Mouse (Mus musculus): ENCODE results near the gene Rasa2. TPM values are rescaled to one million over a fixed set of nuclear protein-coding genes. Genes with fewer than 3 reads are reported as not detected.
"Not testable (repeated sequence)": the region's sequence is repeated elsewhere in the genome, so short reads cannot be mapped to it uniquely, and the experiment has no call there.

Rasa2 gene
- polyA plus RNA-seq, 1 experiment from 2014 or later: 2.6 TPM

- H3K27ac ChIP-seq (ENCODE audit: low read length): no peak overlapping the region
- WGBS (ENCODE audit: insufficient replicate concordance): 75% methylated on average over 4 of the region's 4 CpGs
- ATAC-seq (ENCODE audit: low read depth): no peak
- H3K4me2 ChIP-seq (ENCODE audit: low read depth, low read length): no peak overlapping the region
- H3K27me3 ChIP-seq (ENCODE audit: control insufficient read depth, insufficient read depth, low read depth, low read length): no peaks in the 10 kb centered on the region
- H3K9ac ChIP-seq (ENCODE audit: low read depth, low read length): no peak overlapping the region
- no peaks in the 10 kb centered on the region for H3K36me3 ChIP-seq (ENCODE audit: control insufficient read depth, insufficient read depth)
- no peaks in the 10 kb centered on the region for H3K9me3 ChIP-seq (replicated peaks; ENCODE audit: control insufficient read depth, low read length)
- H3K4me1 ChIP-seq (ENCODE audit: control insufficient read depth, low read depth, low read length): no peaks in the 10 kb centered on the region
- no peak overlapping the region for H3K4me3 ChIP-seq (ENCODE audit: low read depth, low read length)
These were observed 17.9 kb upstream of the Rasa2 start for GRCm38 (mm10) chr9:96649362-96649761.

GRCm38 (mm10) chr9:96646668-96647295 is 15.4 kb upstream of the Rasa2 start:
- Histone ChIP-seq H3K4me3 (ENCODE audit: low read depth, low read length) (no peak overlapping the region), H3K4me2 (ENCODE audit: low read depth, low read length) (no peak overlapping the region), H3K9ac (ENCODE audit: low read depth, low read length) (no peak overlapping the region), H3K9me3 (replicated peaks; ENCODE audit: control insufficient read depth, low read length) (no peaks in the 10 kb centered on the region), H3K4me1 (ENCODE audit: control insufficient read depth, low read depth, low read length) (no peaks in the 10 kb centered on the region), H3K27ac (ENCODE audit: low read length) (no peak overlapping the region), H3K27me3 (ENCODE audit: control insufficient read depth, insufficient read depth, low read depth, low read length) (no peaks in the 10 kb centered on the region), H3K36me3 (ENCODE audit: control insufficient read depth, insufficient read depth) (no peaks in the 10 kb centered on the region)
- WGBS (ENCODE audit: insufficient replicate concordance): 34% methylated on average over 2 of the region's 2 CpGs
- no peak for ATAC-seq (ENCODE audit: low read depth)

DNA sequence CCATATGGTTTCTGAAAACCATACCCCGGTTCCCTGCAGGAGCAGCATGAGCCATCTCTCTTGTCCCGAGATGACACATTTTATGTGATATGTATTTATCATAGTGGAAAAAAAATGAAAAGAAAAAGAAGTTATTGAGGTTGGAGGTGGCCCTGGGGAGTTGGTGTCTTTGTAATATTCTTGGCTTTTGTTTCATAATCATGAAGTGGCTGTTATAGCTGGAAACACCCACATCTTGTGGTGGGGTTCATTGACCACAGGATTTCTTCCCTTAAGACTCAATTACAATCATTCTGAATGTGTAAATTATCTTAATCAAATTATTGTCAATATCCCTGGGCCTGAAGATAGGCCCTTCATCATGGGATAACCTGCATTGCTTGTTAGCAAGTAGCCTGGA is 13.4 kb upstream of the Rasa2 start:
- no peak for ATAC-seq (ENCODE audit: low read depth)

GRCm38 (mm10) chr9:96644002-96644401 is 12.6 kb upstream of the Rasa2 start:
- not testable (repeated sequence) for H3K4me3 ChIP-seq (ENCODE audit: low read depth, low read length); H3K4me2 ChIP-seq (ENCODE audit: low read depth, low read length); H3K9ac ChIP-seq (ENCODE audit: low read depth, low read length); H3K9me3 ChIP-seq (replicated peaks; ENCODE audit: control insufficient read depth, low read length); H3K4me1 ChIP-seq (ENCODE audit: control insufficient read depth, low read depth, low read length); ATAC-seq (ENCODE audit: low read depth); H3K36me3 ChIP-seq (ENCODE audit: control insufficient read depth, insufficient read depth); H3K27me3 ChIP-seq (ENCODE audit: control insufficient read depth, insufficient read depth, low read depth, low read length); H3K27ac ChIP-seq (ENCODE audit: low read length)
- WGBS (ENCODE audit: insufficient replicate concordance): 55% methylated on average over 3 of the region's 3 CpGs

More for the DNA sequence above, 13.4 kb upstream of the Rasa2 start:
- no peak overlapping the region for H3K9ac ChIP-seq (ENCODE audit: low read depth, low read length)
- 60% methylated on average over 2 of the region's 2 CpGs for WGBS (ENCODE audit: insufficient replicate concordance)
- no peaks in the 10 kb centered on the region for H3K27me3 ChIP-seq (ENCODE audit: control insufficient read depth, insufficient read depth, low read depth, low read length)
- no peak overlapping the region for H3K4me2 ChIP-seq (ENCODE audit: low read depth, low read length)
- H3K4me3 ChIP-seq (ENCODE audit: low read depth, low read length): no peak overlapping the region
- no peaks in the 10 kb centered on the region for H3K36me3 ChIP-seq (ENCODE audit: control insufficient read depth, insufficient read depth)
- no peaks in the 10 kb centered on the region for H3K4me1 ChIP-seq (ENCODE audit: control insufficient read depth, low read depth, low read length)
- no peak overlapping the region for H3K27ac ChIP-seq (ENCODE audit: low read length)
- H3K9me3 ChIP-seq (replicated peaks; ENCODE audit: control insufficient read depth, low read length): no peaks in the 10 kb centered on the region

DNA sequence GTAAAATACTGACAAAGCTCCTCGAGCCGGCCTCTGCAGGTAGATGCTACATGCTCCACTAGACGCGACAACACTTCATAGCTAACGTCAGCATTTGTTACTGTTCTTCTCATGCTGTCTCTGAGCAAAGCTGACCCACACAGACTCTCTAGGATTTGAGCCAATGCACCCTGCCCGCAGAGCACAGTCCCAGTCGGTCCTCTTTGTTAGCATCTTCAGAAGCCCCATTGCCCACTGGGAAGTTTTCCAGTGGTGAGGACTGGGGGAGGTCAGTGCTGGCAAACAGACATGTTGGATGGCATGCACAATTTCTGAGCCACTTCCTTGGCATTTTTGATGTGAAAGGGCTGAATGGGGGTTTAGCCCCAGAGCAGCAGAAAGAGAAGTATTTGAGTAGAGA is 8.0 kb upstream of the Rasa2 start:
- Histone ChIP-seq H3K9ac (ENCODE audit: low read depth, low read length) (no peak overlapping the region), H3K36me3 (ENCODE audit: control insufficient read depth, insufficient read depth) (no peaks in the 10 kb centered on the region), H3K9me3 (replicated peaks; ENCODE audit: control insufficient read depth, low read length) (no peaks in the 10 kb centered on the region), H3K4me3 (ENCODE audit: low read depth, low read length) (no peak overlapping the region), H3K4me2 (ENCODE audit: low read depth, low read length) (no peak overlapping the region), H3K27ac (ENCODE audit: low read length) (no peak overlapping the region), H3K4me1 (ENCODE audit: control insufficient read depth, low read depth, low read length) (no peaks in the 10 kb centered on the region), H3K27me3 (ENCODE audit: control insufficient read depth, insufficient read depth, low read depth, low read length) (peaks cover 3% of the 10 kb centered on the region; the same call in 1 of the 2 replicates)
- ATAC-seq (ENCODE audit: low read depth): no peak
- WGBS (ENCODE audit: insufficient replicate concordance): 78% methylated on average over 7 of the region's 7 CpGs

GRCm38 (mm10) chr9:96638508-96638907 is 7.1 kb upstream of the Rasa2 start:
- Histone ChIP-seq H3K9ac (ENCODE audit: low read depth, low read length) (no peak overlapping the region), H3K36me3 (ENCODE audit: control insufficient read depth, insufficient read depth) (no peaks in the 10 kb centered on the region), H3K27me3 (ENCODE audit: control insufficient read depth, insufficient read depth, low read depth, low read length) (peaks cover 3% of the 10 kb centered on the region; the same call in 1 of the 2 replicates), H3K4me1 (ENCODE audit: control insufficient read depth, low read depth, low read length) (no peaks in the 10 kb centered on the region), H3K4me2 (ENCODE audit: low read depth, low read length) (no peak overlapping the region), H3K27ac (ENCODE audit: low read length) (no peak overlapping the region), H3K9me3 (replicated peaks; ENCODE audit: control insufficient read depth, low read length) (no peaks in the 10 kb centered on the region), H3K4me3 (ENCODE audit: low read depth, low read length) (no peak overlapping the region)
- no peak for ATAC-seq (ENCODE audit: low read depth)
- WGBS (ENCODE audit: insufficient replicate concordance): 35% methylated on average over 7 of the region's 7 CpGs

- Histone ChIP-seq H3K9me3 (replicated peaks; ENCODE audit: control insufficient read depth, low read length) (no peaks in the 10 kb centered on the region), H3K4me2 (ENCODE audit: low read depth, low read length) (no peak overlapping the region), H3K4me3 (ENCODE audit: low read depth, low read length) (no peak overlapping the region), H3K9ac (ENCODE audit: low read depth, low read length) (no peak overlapping the region), H3K27me3 (ENCODE audit: control insufficient read depth, insufficient read depth, low read depth, low read length) (peaks cover 7% of the 10 kb centered on the region), H3K27ac (ENCODE audit: low read length) (no peak overlapping the region), H3K36me3 (ENCODE audit: control insufficient read depth, insufficient read depth) (no peaks in the 10 kb centered on the region), H3K4me1 (ENCODE audit: control insufficient read depth, low read depth, low read length) (peaks cover 3% of the 10 kb centered on the region)
- 26% methylated on average over 7 of the region's 7 CpGs for WGBS (ENCODE audit: insufficient replicate concordance)
- no peak for ATAC-seq (ENCODE audit: low read depth)
These were observed 5.7 kb upstream of the Rasa2 start for GRCm38 (mm10) chr9:96637157-96637548.

- H3K9ac ChIP-seq (ENCODE audit: low read depth, low read length): no peak overlapping the region
- H3K9me3 ChIP-seq (replicated peaks; ENCODE audit: control insufficient read depth, low read length): no peaks in the 10 kb centered on the region
- H3K4me3 ChIP-seq (ENCODE audit: low read depth, low read length): no peak overlapping the region
- peak overlapping the region; percentile 31; the same call in 1 of the 2 replicates for H3K4me2 ChIP-seq (ENCODE audit: low read depth, low read length)
- H3K36me3 ChIP-seq (ENCODE audit: control insufficient read depth, insufficient read depth): no peaks in the 10 kb centered on the region
- no peak for ATAC-seq (ENCODE audit: low read depth)
- H3K27ac ChIP-seq (ENCODE audit: low read length): no peak overlapping the region
- H3K27me3 ChIP-seq (ENCODE audit: control insufficient read depth, insufficient read depth, low read depth, low read length): peaks cover 9% of the 10 kb centered on the region
- H3K4me1 ChIP-seq (ENCODE audit: control insufficient read depth, low read depth, low read length): peaks cover 8% of the 10 kb centered on the region
- 18% methylated on average over 9 of the region's 9 CpGs for WGBS (ENCODE audit: insufficient replicate concordance)
These were observed 5.2 kb upstream of the Rasa2 start for GRCm38 (mm10) chr9:96636423-96637156.

- Histone ChIP-seq H3K27ac (ENCODE audit: low read length) (no peak overlapping the region), H3K36me3 (ENCODE audit: control insufficient read depth, insufficient read depth) (no peaks in the 10 kb centered on the region), H3K9me3 (replicated peaks; ENCODE audit: control insufficient read depth, low read length) (no peaks in the 10 kb centered on the region), H3K4me2 (ENCODE audit: low read depth, low read length) (no peak overlapping the region), H3K9ac (ENCODE audit: low read depth, low read length) (no peak overlapping the region), H3K27me3 (ENCODE audit: control insufficient read depth, insufficient read depth, low read depth, low read length) (peaks cover 13% of the 10 kb centered on the region), H3K4me1 (ENCODE audit: control insufficient read depth, low read depth, low read length) (peaks cover 10% of the 10 kb centered on the region), H3K4me3 (ENCODE audit: low read depth, low read length) (no peak overlapping the region)
- ATAC-seq (ENCODE audit: low read depth): no peak
- 56% methylated on average over 3 of the region's 3 CpGs for WGBS (ENCODE audit: insufficient replicate concordance)
These were observed 4.5 kb upstream of the Rasa2 start for GRCm38 (mm10) chr9:96635899-96636298.

Data from liver, embryonic 16.5 days (tissue).